Mouse (Mus musculus): Measurements from ENCODE around the gene Arsk. TPM values are rescaled to one million over a fixed set of nuclear protein-coding genes. Genes with fewer than 3 reads are reported as not detected.

Gene Arsk
- total RNA-seq, 2 experiments from 2014 or later: 2.8 to 3.1 TPM

DNA sequence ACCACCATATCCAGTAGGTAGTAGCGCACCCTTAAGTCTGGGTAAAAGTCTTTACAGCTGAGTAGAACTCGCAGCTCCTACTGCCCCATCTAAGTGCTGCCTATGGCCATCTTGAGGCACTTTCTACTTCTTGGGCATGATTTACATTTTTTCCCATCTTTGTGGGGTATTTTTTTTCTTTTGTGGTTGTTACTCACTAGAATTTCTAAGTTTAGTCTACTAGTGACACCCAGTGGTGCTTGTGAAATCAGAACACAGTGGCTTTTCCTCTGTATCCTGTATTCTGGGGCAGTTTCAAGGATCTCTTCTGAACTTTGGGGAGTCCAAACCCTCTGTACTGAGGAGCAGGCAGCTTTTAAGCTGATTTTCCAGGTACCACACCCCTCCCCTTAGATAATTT, 76.7 kb downstream of the Arsk start:
- DNase-seq: no peak

GRCm38 (mm10) chr13:76018844-76019400, 79.5 kb downstream of the Arsk start:
- no peak for DNase-seq

DNA sequence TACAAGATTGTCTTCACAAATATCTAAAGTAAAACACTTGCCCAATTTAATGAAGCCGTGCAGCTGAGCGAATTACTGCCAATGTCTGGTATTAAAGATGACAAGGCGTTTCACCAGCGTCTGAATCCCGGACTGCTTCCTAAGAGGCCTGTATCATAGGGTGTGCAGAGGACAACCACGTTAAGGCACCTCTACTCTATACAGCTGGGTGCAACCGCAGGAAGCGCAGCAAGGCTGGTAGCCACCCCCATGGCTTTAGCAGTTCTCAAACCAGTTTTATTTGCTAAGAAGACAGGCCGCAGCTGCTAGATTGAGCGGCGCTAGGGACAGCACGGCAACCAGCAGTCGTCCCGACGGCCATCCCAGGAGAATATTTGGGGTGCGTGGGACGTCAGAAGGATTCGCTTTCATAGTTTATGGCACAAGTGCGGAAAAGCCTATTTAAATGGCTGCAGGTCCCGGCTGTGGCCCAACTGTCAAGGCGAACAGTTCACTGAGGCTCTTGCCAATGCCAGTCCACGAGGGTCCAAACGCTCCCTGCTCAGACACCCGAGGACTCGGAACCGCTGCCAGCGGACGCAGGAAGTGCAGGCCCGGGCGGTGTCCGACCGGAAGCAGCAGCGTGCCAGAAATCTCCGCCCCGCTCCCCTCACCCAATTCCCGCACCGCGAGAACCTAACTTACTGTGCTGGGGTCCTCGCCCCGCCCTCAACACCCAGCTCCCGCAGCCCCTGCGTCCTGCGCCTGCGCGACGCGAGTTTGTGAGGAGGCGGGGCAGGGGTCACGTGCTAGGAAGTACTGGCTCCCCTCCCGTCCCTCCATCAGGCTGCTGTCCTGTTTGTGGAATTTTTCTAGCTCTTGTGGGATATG, 80.3 kb downstream of the Arsk start, which contains the start of gene Rfesd:
TSS of gene Rfesd (minus strand) at position 746 of the 870 bp plus-strand sequence.
- peak; percentile 99 for DNase-seq

GRCm38 (mm10) chr13:76017465-76017864, 81.0 kb downstream of the Arsk start:
- no peak for DNase-seq

- DNase-seq: no peak
These were observed 83.9 kb downstream of the Arsk start for GRCm38 (mm10) chr13:76014511-76014910.

Other genes with a start within 250 kb of the Arsk start
- gene Rhobtb3, start 154.7 kb downstream of the Arsk start, total RNA-seq (2021): 10 to 100 TPM; 27.1 to 29.5 TPM
- gene Spata9, start 131.5 kb downstream of the Arsk start, total RNA-seq (2021): under 1 TPM in 1 of 2 experiments, not detected in 1; 0.29 TPM
- 1 to 10 TPM; 8.1 to 9.3 TPM for gene Rfesd, start 79.9 kb downstream of the Arsk start, total RNA-seq (2021)
- not detected for gene Gpr150, start 41.7 kb downstream of the Arsk start, total RNA-seq (2021)
- 10 to 100 TPM; 12.4 to 13.8 TPM for gene Ttc37, start 74 bp upstream of the Arsk start, total RNA-seq (2021)
- gene Fam81b, start 206.4 kb upstream of the Arsk start, total RNA-seq (2021): not detected